Mouse (Mus musculus): ENCODE measurements at regions not wholly inside any gene's neighbourhood (a gene's known extent, or its start where the extent isn't known, plus 50 kb on each side); places are given as distances from the start of the nearest gene placed in this dataset.
"Not testable (repeated sequence)": the region's sequence is repeated elsewhere in the genome, so short reads cannot be mapped to it uniquely, and the experiment has no call there.

- no peak overlapping the region for H3K4me3 ChIP-seq (ENCODE audit: low read length)
- H3K4me1 ChIP-seq (ENCODE audit: control insufficient read depth, insufficient read depth, low read length): peaks cover 5% of the 10 kb centered on the region; the same call in 1 of the 2 replicates
- no peaks in the 10 kb centered on the region for H3K36me3 ChIP-seq (ENCODE audit: control insufficient read depth, insufficient read depth, low read length)
- H3K9ac ChIP-seq (ENCODE audit: low read depth, low read length): no peak overlapping the region
- no peaks in the 10 kb centered on the region for H3K27me3 ChIP-seq (ENCODE audit: control insufficient read depth, insufficient read depth, low read length)
- 50% methylated on average over 9 of the region's 9 CpGs for WGBS
- H3K27ac ChIP-seq (ENCODE audit: low read depth, low read length): no peak overlapping the region
- no peak overlapping the region for H3K4me2 ChIP-seq (replicated peaks; ENCODE audit: low read depth, low read length)
- ATAC-seq (ENCODE audit: low FRiP score, low TSS enrichment): no peak
- H3K9me3 ChIP-seq (ENCODE audit: control insufficient read depth, low read length): no peaks in the 10 kb centered on the region
Observed at GRCm38 (mm10) chr8:8861331-8861940, 171.1 kb upstream of the Arglu1 start.

- Histone ChIP-seq H3K4me2 (replicated peaks; ENCODE audit: low read depth, low read length) (no peak overlapping the region), H3K27ac (ENCODE audit: low read depth, low read length) (no peak overlapping the region), H3K4me1 (ENCODE audit: control insufficient read depth, insufficient read depth, low read length) (peaks cover 5% of the 10 kb centered on the region; the same call in 1 of the 2 replicates), H3K9ac (ENCODE audit: low read depth, low read length) (no peak overlapping the region), H3K4me3 (ENCODE audit: low read length) (no peak overlapping the region), H3K27me3 (ENCODE audit: control insufficient read depth, insufficient read depth, low read length) (no peaks in the 10 kb centered on the region), H3K36me3 (ENCODE audit: control insufficient read depth, insufficient read depth, low read length) (no peaks in the 10 kb centered on the region), H3K9me3 (ENCODE audit: control insufficient read depth, low read length) (no peaks in the 10 kb centered on the region)
- ATAC-seq (ENCODE audit: low FRiP score, low TSS enrichment): 0 out of 2 replicates have a peak, but pooled peaks have one; percentile 32
- 17% methylated on average over 3 of the region's 3 CpGs for WGBS
Observed at GRCm38 (mm10) chr8:8858636-8859035, 168.3 kb upstream of the Arglu1 start.

GRCm38 (mm10) chr8:8852656-8853366 lies 162.5 kb upstream of the Arglu1 start:
- Histone ChIP-seq H3K36me3 (ENCODE audit: control insufficient read depth, insufficient read depth, low read length) (no peaks in the 10 kb centered on the region), H3K4me2 (replicated peaks; ENCODE audit: low read depth, low read length) (no peak overlapping the region), H3K27ac (ENCODE audit: low read depth, low read length) (no peak overlapping the region), H3K4me1 (ENCODE audit: control insufficient read depth, insufficient read depth, low read length) (peaks cover 9% of the 10 kb centered on the region; the same call in 1 of the 2 replicates), H3K4me3 (ENCODE audit: low read length) (no peak overlapping the region), H3K27me3 (ENCODE audit: control insufficient read depth, insufficient read depth, low read length) (no peaks in the 10 kb centered on the region; the same call in 1 of the 2 replicates), H3K9ac (ENCODE audit: low read depth, low read length) (no peak overlapping the region), H3K9me3 (ENCODE audit: control insufficient read depth, low read length) (no peaks in the 10 kb centered on the region)
- ATAC-seq (ENCODE audit: low FRiP score, low TSS enrichment): no peak
- 25% methylated on average over 7 of the region's 7 CpGs for WGBS

- ATAC-seq (ENCODE audit: low FRiP score, low TSS enrichment): no peak
- H3K27ac ChIP-seq (ENCODE audit: low read depth, low read length): no peak overlapping the region
- H3K4me3 ChIP-seq (ENCODE audit: low read length): no peak overlapping the region
- H3K4me1 ChIP-seq (ENCODE audit: control insufficient read depth, insufficient read depth, low read length): peaks cover 9% of the 10 kb centered on the region; the same call in 1 of the 2 replicates
- no peaks in the 10 kb centered on the region for H3K9me3 ChIP-seq (ENCODE audit: control insufficient read depth, low read length)
- no peaks in the 10 kb centered on the region; the same call in 1 of the 2 replicates for H3K27me3 ChIP-seq (ENCODE audit: control insufficient read depth, insufficient read depth, low read length)
- H3K36me3 ChIP-seq (ENCODE audit: control insufficient read depth, insufficient read depth, low read length): no peaks in the 10 kb centered on the region
- H3K9ac ChIP-seq (ENCODE audit: low read depth, low read length): no peak overlapping the region
- no peak overlapping the region for H3K4me2 ChIP-seq (replicated peaks; ENCODE audit: low read depth, low read length)
- WGBS: 44% methylated on average over 4 of the region's 4 CpGs
Observed at GRCm38 (mm10) chr8:8851271-8851670, 160.9 kb upstream of the Arglu1 start.

- Histone ChIP-seq H3K4me3 (ENCODE audit: low read length) (no peak overlapping the region), H3K4me1 (ENCODE audit: control insufficient read depth, insufficient read depth, low read length) (peaks cover 9% of the 10 kb centered on the region; the same call in 1 of the 2 replicates), H3K27ac (ENCODE audit: low read depth, low read length) (no peak overlapping the region), H3K36me3 (ENCODE audit: control insufficient read depth, insufficient read depth, low read length) (no peaks in the 10 kb centered on the region), H3K9ac (ENCODE audit: low read depth, low read length) (no peak overlapping the region), H3K27me3 (ENCODE audit: control insufficient read depth, insufficient read depth, low read length) (no peaks in the 10 kb centered on the region; the same call in 1 of the 2 replicates), H3K4me2 (replicated peaks; ENCODE audit: low read depth, low read length) (no peak overlapping the region), H3K9me3 (ENCODE audit: control insufficient read depth, low read length) (no peaks in the 10 kb centered on the region)
- no peak for ATAC-seq (ENCODE audit: low FRiP score, low TSS enrichment)
- 25% methylated on average over 8 of the region's 8 CpGs for WGBS
Observed at GRCm38 (mm10) chr8:8850766-8851165, 160.4 kb upstream of the Arglu1 start.

GRCm38 (mm10) chr8:8847579-8847978 lies 157.3 kb upstream of the Arglu1 start:
- Histone ChIP-seq H3K27me3 (ENCODE audit: control insufficient read depth, insufficient read depth, low read length) (no peaks in the 10 kb centered on the region; the same call in 1 of the 2 replicates), H3K36me3 (ENCODE audit: control insufficient read depth, insufficient read depth, low read length) (no peaks in the 10 kb centered on the region), H3K27ac (ENCODE audit: low read depth, low read length) (no peak overlapping the region), H3K4me2 (replicated peaks; ENCODE audit: low read depth, low read length) (no peak overlapping the region), H3K4me1 (ENCODE audit: control insufficient read depth, insufficient read depth, low read length) (peaks cover 5% of the 10 kb centered on the region; the same call in 1 of the 2 replicates), H3K9me3 (ENCODE audit: control insufficient read depth, low read length) (no peaks in the 10 kb centered on the region), H3K9ac (ENCODE audit: low read depth, low read length) (no peak overlapping the region), H3K4me3 (ENCODE audit: low read length) (no peak overlapping the region)
- ATAC-seq (ENCODE audit: low FRiP score, low TSS enrichment): no peak
- 78% methylated on average over 10 of the region's 10 CpGs for WGBS

- WGBS: 45% methylated on average over 2 of the region's 2 CpGs
- Histone ChIP-seq H3K4me2 (replicated peaks; ENCODE audit: low read depth, low read length) (no peak overlapping the region), H3K27ac (ENCODE audit: low read depth, low read length) (no peak overlapping the region), H3K9me3 (ENCODE audit: control insufficient read depth, low read length) (no peaks in the 10 kb centered on the region), H3K27me3 (ENCODE audit: control insufficient read depth, insufficient read depth, low read length) (no peaks in the 10 kb centered on the region), H3K36me3 (ENCODE audit: control insufficient read depth, insufficient read depth, low read length) (no peaks in the 10 kb centered on the region), H3K4me3 (ENCODE audit: low read length) (no peak overlapping the region), H3K9ac (ENCODE audit: low read depth, low read length) (no peak overlapping the region), H3K4me1 (ENCODE audit: control insufficient read depth, insufficient read depth, low read length) (no peaks in the 10 kb centered on the region)
- no peak for ATAC-seq (ENCODE audit: low FRiP score, low TSS enrichment)
Observed at GRCm38 (mm10) chr8:8842326-8842725, 152.0 kb upstream of the Arglu1 start.

GRCm38 (mm10) chr8:8836166-8836565 lies 145.8 kb upstream of the Arglu1 start:
- WGBS: 81% methylated on average over 11 of the region's 11 CpGs
- not testable (repeated sequence) for ATAC-seq (ENCODE audit: low FRiP score, low TSS enrichment)

GRCm38 (mm10) chr8:8831306-8831705 lies 141.0 kb upstream of the Arglu1 start:
- no peak overlapping the region for H3K27ac ChIP-seq (ENCODE audit: low read depth, low read length)
- no peaks in the 10 kb centered on the region for H3K27me3 ChIP-seq (ENCODE audit: control insufficient read depth, insufficient read depth, low read length)

More at GRCm38 (mm10) chr8:8836166-8836565, 145.8 kb upstream of the Arglu1 start:
- not testable (repeated sequence) for H3K4me2 ChIP-seq (replicated peaks; ENCODE audit: low read depth, low read length); H3K27ac ChIP-seq (ENCODE audit: low read depth, low read length); H3K27me3 ChIP-seq (ENCODE audit: control insufficient read depth, insufficient read depth, low read length); H3K9me3 ChIP-seq (ENCODE audit: control insufficient read depth, low read length); H3K4me3 ChIP-seq (ENCODE audit: low read length); H3K4me1 ChIP-seq (ENCODE audit: control insufficient read depth, insufficient read depth, low read length); H3K36me3 ChIP-seq (ENCODE audit: control insufficient read depth, insufficient read depth, low read length); H3K9ac ChIP-seq (ENCODE audit: low read depth, low read length)

More at GRCm38 (mm10) chr8:8831306-8831705, 141.0 kb upstream of the Arglu1 start:
- H3K36me3 ChIP-seq (ENCODE audit: control insufficient read depth, insufficient read depth, low read length): no peaks in the 10 kb centered on the region
- no peaks in the 10 kb centered on the region for H3K9me3 ChIP-seq (ENCODE audit: control insufficient read depth, low read length)
- no peak overlapping the region for H3K4me3 ChIP-seq (ENCODE audit: low read length)
- 77% methylated on average over 6 of the region's 6 CpGs for WGBS
- no peak for ATAC-seq (ENCODE audit: low FRiP score, low TSS enrichment)
- no peak overlapping the region for H3K4me2 ChIP-seq (replicated peaks; ENCODE audit: low read depth, low read length)
- no peak overlapping the region for H3K9ac ChIP-seq (ENCODE audit: low read depth, low read length)
- no peaks in the 10 kb centered on the region for H3K4me1 ChIP-seq (ENCODE audit: control insufficient read depth, insufficient read depth, low read length)
